Mouse (Mus musculus): ENCODE measurements around the gene Ntrk3. TPM values are rescaled to one million over a fixed set of nuclear protein-coding genes. Genes with fewer than 3 reads are reported as not detected.
A peak's percentile ranks its signal among the peaks of the same experiment; 100 is the strongest.

Gene Ntrk3
- 1 to 10 TPM in 1 of 2 experiments, under 1 TPM in 1; 1.00 to 1.2 TPM for total RNA-seq (2021)
- long read RNA-seq, experiment 1: 0 reads
- long read RNA-seq, experiment 2: 0 reads

GRCm38 (mm10) chr7:78737614-78738210 is at the start of gene Ntrk3:
TSS of gene Ntrk3 (minus strand) at chr7:78738012.
- DNase-seq (ENCODE audit: low spot score): no peak

GRCm38 (mm10) chr7:78785906-78786305 is 48.1 kb upstream of the Ntrk3 start:
- no peak for DNase-seq (ENCODE audit: low spot score)

GRCm38 (mm10) chr7:78782639-78783581 is 45.1 kb upstream of the Ntrk3 start, which contains the start of the genes Mrps11 and Mrpl46:
TSS of gene Mrps11 (plus strand) at chr7:78783119.
TSS of gene Mrpl46 (minus strand) at chr7:78783531.
- DNase-seq (ENCODE audit: low spot score): peak; percentile 87

- DNase-seq (ENCODE audit: low spot score): no peak
These were observed 40.9 kb upstream of the Ntrk3 start for GRCm38 (mm10) chr7:78778741-78779140.

GRCm38 (mm10) chr7:78770936-78771335 is 33.1 kb upstream of the Ntrk3 start:
- DNase-seq (ENCODE audit: low spot score): no peak

GRCm38 (mm10) chr7:78769075-78769652 is 31.4 kb upstream of the Ntrk3 start:
- DNase-seq (ENCODE audit: low spot score): no peak

GRCm38 (mm10) chr7:78767929-78768531 is 30.2 kb upstream of the Ntrk3 start:
- no peak for DNase-seq (ENCODE audit: low spot score)

GRCm38 (mm10) chr7:78766019-78766683 is 28.3 kb upstream of the Ntrk3 start:
- DNase-seq (ENCODE audit: low spot score): peak; percentile 37

- no peak for DNase-seq (ENCODE audit: low spot score)
These were observed 27.4 kb upstream of the Ntrk3 start for GRCm38 (mm10) chr7:78765215-78765631.

GRCm38 (mm10) chr7:78763801-78764200 is 26.0 kb upstream of the Ntrk3 start:
- DNase-seq (ENCODE audit: low spot score): no peak

- DNase-seq (ENCODE audit: low spot score): no peak
These were observed 16.7 kb upstream of the Ntrk3 start for GRCm38 (mm10) chr7:78754458-78755000.

GRCm38 (mm10) chr7:78753752-78754457 is 16.1 kb upstream of the Ntrk3 start:
- DNase-seq (ENCODE audit: low spot score): no peak

- no peak for DNase-seq (ENCODE audit: low spot score)
These were observed 15.1 kb upstream of the Ntrk3 start for GRCm38 (mm10) chr7:78752961-78753360.

GRCm38 (mm10) chr7:78743731-78744385 is 6.0 kb upstream of the Ntrk3 start:
- DNase-seq (ENCODE audit: low spot score): no peak

GRCm38 (mm10) chr7:78739351-78740000 is 1.7 kb upstream of the Ntrk3 start:
- no peak for DNase-seq (ENCODE audit: low spot score)

- DNase-seq (ENCODE audit: low spot score): no peak
These were observed 616 bp downstream of the Ntrk3 start for GRCm38 (mm10) chr7:78737196-78737595.

GRCm38 (mm10) chr7:78731391-78731790 is 6.4 kb downstream of the Ntrk3 start:
- no peak for DNase-seq (ENCODE audit: low spot score)

GRCm38 (mm10) chr7:78724591-78724990 is 13.2 kb downstream of the Ntrk3 start:
- DNase-seq (ENCODE audit: low spot score): no peak

- DNase-seq (ENCODE audit: low spot score): no peak
These were observed 15.8 kb downstream of the Ntrk3 start for GRCm38 (mm10) chr7:78722051-78722450.
